Mouse (Mus musculus): ENCODE data around the gene Tmem178b.
A peak's percentile ranks its signal among the peaks of the same experiment; 100 is the strongest.

The Tmem178b gene

GRCm38 (mm10) chr6:40019396-40019795, 146.3 kb downstream of the Tmem178b start:
- DNase-seq: no peak

- DNase-seq: no peak
These were observed 150.7 kb downstream of the Tmem178b start for GRCm38 (mm10) chr6:40023592-40024335.

GRCm38 (mm10) chr6:40024336-40024934, 151.4 kb downstream of the Tmem178b start:
- DNase-seq: no peak

GRCm38 (mm10) chr6:40032901-40033300, 159.8 kb downstream of the Tmem178b start:
- no peak for DNase-seq

GRCm38 (mm10) chr6:40033935-40034334, 160.9 kb downstream of the Tmem178b start:
- DNase-seq: no peak

GRCm38 (mm10) chr6:40048969-40049908, 176.2 kb downstream of the Tmem178b start:
- DNase-seq: peak; percentile 10

- no peak for DNase-seq
These were observed 176.9 kb downstream of the Tmem178b start for GRCm38 (mm10) chr6:40049909-40050484.

- DNase-seq: no peak
These were observed 178.6 kb downstream of the Tmem178b start for GRCm38 (mm10) chr6:40051698-40052097.

- no peak for DNase-seq
These were observed 179.5 kb downstream of the Tmem178b start for GRCm38 (mm10) chr6:40052593-40052992.

GRCm38 (mm10) chr6:40059466-40059865, 186.4 kb downstream of the Tmem178b start:
- no peak for DNase-seq

GRCm38 (mm10) chr6:40061327-40062189, 188.5 kb downstream of the Tmem178b start:
- DNase-seq: no peak

GRCm38 (mm10) chr6:40062190-40062501, 189.1 kb downstream of the Tmem178b start:
- DNase-seq: no peak

GRCm38 (mm10) chr6:40063438-40063837, 190.4 kb downstream of the Tmem178b start:
- DNase-seq: no peak

GRCm38 (mm10) chr6:40063899-40064298, 190.8 kb downstream of the Tmem178b start:
- no peak for DNase-seq

GRCm38 (mm10) chr6:40064342-40064741, 191.3 kb downstream of the Tmem178b start:
- DNase-seq: no peak

- DNase-seq: no peak
These were observed 195.4 kb downstream of the Tmem178b start for GRCm38 (mm10) chr6:40068467-40068866.

GRCm38 (mm10) chr6:40071007-40071406, 197.9 kb downstream of the Tmem178b start:
- no peak for DNase-seq

GRCm38 (mm10) chr6:40076089-40076488, 203.0 kb downstream of the Tmem178b start:
- DNase-seq: no peak

GRCm38 (mm10) chr6:40076670-40077313, 203.7 kb downstream of the Tmem178b start:
- no peak for DNase-seq

GRCm38 (mm10) chr6:40078353-40078752, 205.3 kb downstream of the Tmem178b start:
- peak; percentile 14 for DNase-seq

- no peak for DNase-seq
These were observed 210.7 kb downstream of the Tmem178b start for GRCm38 (mm10) chr6:40083726-40084125.

GRCm38 (mm10) chr6:40091250-40091651, 218.2 kb downstream of the Tmem178b start:
- DNase-seq: no peak
